Mouse (Mus musculus): ENCODE results near the gene Yap1. TPM values are rescaled to one million over a fixed set of nuclear protein-coding genes. Genes with fewer than 3 reads are reported as not detected.
A peak's percentile ranks its signal among the peaks of the same experiment; 100 is the strongest.

Gene Yap1
- polyA plus RNA-seq, 1 experiment: 22.2 TPM

DNA sequence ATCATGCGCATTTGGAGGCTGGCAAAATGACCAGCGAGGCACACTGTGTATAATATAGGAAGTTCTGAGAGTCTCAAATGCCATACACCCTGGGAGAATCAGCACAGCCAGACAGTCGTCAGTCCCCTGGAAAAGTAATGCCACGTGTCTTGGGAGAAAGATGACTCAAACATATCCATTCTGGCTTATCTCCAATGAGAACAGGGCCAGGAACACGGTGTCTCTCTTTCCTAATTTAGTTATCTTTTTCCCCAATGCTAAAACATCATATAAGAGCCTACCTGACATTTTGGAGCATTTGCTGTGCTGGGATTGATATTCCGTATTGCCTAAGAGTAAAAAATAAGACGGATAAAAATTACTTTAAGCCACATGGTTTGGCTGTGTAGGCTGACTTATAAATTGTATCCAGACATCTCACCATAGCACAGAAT is 54.2 kb downstream of the Yap1 start:
- TF ChIP-seq POLR2A (IDR thresholded peaks at IDR 0.05; ENCODE audit: borderline replicate concordance, extremely low read depth, insufficient read depth, insufficient read length, poor library complexity, severe bottlenecking) (no peak), CTCF (IDR thresholded peaks at IDR 0.05; ENCODE audit: borderline replicate concordance, extremely low read depth, insufficient read depth, insufficient read length) (no peak)

DNA sequence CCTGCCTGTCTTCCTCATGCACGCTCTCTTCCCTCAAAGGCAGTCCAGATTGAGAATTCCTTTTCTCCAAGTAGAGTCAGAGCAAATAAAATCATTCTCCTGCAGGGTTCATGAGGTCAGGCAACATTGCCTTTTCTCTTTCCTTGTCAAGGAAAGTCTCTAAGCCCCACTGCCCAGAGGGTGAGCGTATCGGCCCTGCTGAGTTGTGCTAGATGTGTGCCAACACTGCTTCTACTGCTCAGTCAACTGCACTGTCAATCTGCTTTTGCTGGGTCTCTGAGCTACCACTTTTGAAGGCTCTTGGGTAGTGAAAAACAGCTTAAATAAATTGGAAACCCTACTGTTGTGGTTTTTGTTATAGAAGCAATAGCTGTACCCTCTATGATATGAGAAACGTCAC is 56.5 kb downstream of the Yap1 start:
- no peak for TF ChIP-seq CTCF (IDR thresholded peaks at IDR 0.05; ENCODE audit: borderline replicate concordance, extremely low read depth, insufficient read depth, insufficient read length)
- no peak for TF ChIP-seq POLR2A (IDR thresholded peaks at IDR 0.05; ENCODE audit: borderline replicate concordance, extremely low read depth, insufficient read depth, insufficient read length, poor library complexity, severe bottlenecking)
- DNase-seq (ENCODE audit: low read depth): no peak

More for the DNA sequence above, 54.2 kb downstream of the Yap1 start:
- DNase-seq (ENCODE audit: low read depth): no peak

GRCm38 (mm10) chr9:7943796-7944462 is 60.5 kb downstream of the Yap1 start:
- no peak for TF ChIP-seq POLR2A (IDR thresholded peaks at IDR 0.05; ENCODE audit: borderline replicate concordance, extremely low read depth, insufficient read depth, insufficient read length, poor library complexity, severe bottlenecking)
- TF ChIP-seq CTCF (IDR thresholded peaks at IDR 0.05; ENCODE audit: borderline replicate concordance, extremely low read depth, insufficient read depth, insufficient read length): no peak
- no peak for DNase-seq (ENCODE audit: low read depth)

- TF ChIP-seq CTCF (IDR thresholded peaks at IDR 0.05; ENCODE audit: borderline replicate concordance, extremely low read depth, insufficient read depth, insufficient read length) (no peak), POLR2A (IDR thresholded peaks at IDR 0.05; ENCODE audit: borderline replicate concordance, extremely low read depth, insufficient read depth, insufficient read length, poor library complexity, severe bottlenecking) (no peak)
These were observed 61.7 kb downstream of the Yap1 start for GRCm38 (mm10) chr9:7942701-7943100.

DNA sequence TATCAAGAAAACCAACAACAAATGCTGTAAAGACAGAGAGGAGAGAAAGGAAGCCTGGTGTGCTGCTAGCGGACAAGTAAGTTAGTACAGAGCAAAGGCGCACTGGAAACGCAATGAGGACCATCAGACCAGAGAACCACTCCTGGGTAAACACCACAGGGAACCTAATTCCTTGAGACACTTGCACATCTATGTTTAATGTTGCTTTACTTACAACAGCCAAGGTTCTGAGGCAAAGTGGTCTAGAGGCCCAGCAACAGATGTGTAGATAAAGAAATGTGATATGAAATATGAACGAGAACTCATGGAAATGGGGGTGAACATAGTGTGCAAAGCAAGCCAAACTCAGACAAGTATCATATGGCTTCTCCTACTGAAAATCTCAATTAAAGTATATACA is 64.3 kb downstream of the Yap1 start:
- TF ChIP-seq CTCF (IDR thresholded peaks at IDR 0.05; ENCODE audit: borderline replicate concordance, extremely low read depth, insufficient read depth, insufficient read length) (no peak), POLR2A (IDR thresholded peaks at IDR 0.05; ENCODE audit: borderline replicate concordance, extremely low read depth, insufficient read depth, insufficient read length, poor library complexity, severe bottlenecking) (no peak)
- no peak for DNase-seq (ENCODE audit: low read depth)

More at GRCm38 (mm10) chr9:7942701-7943100, 61.7 kb downstream of the Yap1 start:
- no peak for DNase-seq (ENCODE audit: low read depth)

DNA sequence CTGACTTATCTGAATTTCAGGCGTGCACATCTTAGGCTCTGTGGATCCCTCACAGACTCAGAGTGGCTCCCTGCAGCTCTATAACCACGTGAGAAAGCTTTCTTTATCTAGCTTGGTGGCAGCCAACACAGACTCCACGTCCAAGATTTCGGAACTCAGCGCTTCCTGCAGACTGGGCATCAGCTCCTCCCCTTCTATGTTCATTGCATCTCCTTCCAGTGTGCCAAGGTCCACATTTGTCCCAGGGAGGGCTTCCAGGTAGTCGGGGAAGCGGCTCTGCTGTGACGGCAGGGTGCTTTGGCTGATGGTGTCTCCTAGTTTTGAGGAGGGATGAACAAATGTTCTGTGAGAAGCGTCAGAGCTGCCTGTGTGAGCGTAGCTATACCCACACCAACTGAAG is 70.0 kb downstream of the Yap1 start:
- DNase-seq (ENCODE audit: low read depth): no peak
- TF ChIP-seq POLR2A (IDR thresholded peaks at IDR 0.05; ENCODE audit: borderline replicate concordance, extremely low read depth, insufficient read depth, insufficient read length, poor library complexity, severe bottlenecking) (no peak), CTCF (IDR thresholded peaks at IDR 0.05; ENCODE audit: borderline replicate concordance, extremely low read depth, insufficient read depth, insufficient read length) (no peak)

GRCm38 (mm10) chr9:7929552-7929951 is 74.8 kb downstream of the Yap1 start:
- peak; percentile 54 for DNase-seq (ENCODE audit: low read depth)
- TF ChIP-seq CTCF (IDR thresholded peaks at IDR 0.05; ENCODE audit: borderline replicate concordance, extremely low read depth, insufficient read depth, insufficient read length) (no peak), POLR2A (IDR thresholded peaks at IDR 0.05; ENCODE audit: borderline replicate concordance, extremely low read depth, insufficient read depth, insufficient read length, poor library complexity, severe bottlenecking) (no peak)

DNA sequence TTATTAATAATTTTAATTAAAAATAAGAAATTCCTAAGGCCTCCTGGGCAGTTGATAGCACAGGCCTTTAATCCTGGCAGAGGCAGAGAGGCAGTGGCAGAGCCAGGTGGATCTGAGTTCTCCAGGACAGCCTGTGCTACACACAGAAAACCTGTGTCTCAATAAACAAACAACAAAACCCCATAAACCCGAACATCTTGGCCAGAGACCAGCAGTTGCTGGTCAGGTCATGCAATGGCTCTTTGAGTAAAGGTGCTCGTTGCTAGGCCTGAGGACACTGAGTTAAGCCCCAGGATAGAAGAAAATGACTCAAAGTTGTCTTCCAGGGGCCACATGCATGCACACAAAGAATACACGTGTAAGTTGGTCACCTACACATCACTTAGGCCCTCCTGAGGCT is 75.5 kb downstream of the Yap1 start:
- TF ChIP-seq CTCF (IDR thresholded peaks at IDR 0.05; ENCODE audit: borderline replicate concordance, extremely low read depth, insufficient read depth, insufficient read length) (no peak), POLR2A (IDR thresholded peaks at IDR 0.05; ENCODE audit: borderline replicate concordance, extremely low read depth, insufficient read depth, insufficient read length, poor library complexity, severe bottlenecking) (no peak)
- no peak for DNase-seq (ENCODE audit: low read depth)

DNA sequence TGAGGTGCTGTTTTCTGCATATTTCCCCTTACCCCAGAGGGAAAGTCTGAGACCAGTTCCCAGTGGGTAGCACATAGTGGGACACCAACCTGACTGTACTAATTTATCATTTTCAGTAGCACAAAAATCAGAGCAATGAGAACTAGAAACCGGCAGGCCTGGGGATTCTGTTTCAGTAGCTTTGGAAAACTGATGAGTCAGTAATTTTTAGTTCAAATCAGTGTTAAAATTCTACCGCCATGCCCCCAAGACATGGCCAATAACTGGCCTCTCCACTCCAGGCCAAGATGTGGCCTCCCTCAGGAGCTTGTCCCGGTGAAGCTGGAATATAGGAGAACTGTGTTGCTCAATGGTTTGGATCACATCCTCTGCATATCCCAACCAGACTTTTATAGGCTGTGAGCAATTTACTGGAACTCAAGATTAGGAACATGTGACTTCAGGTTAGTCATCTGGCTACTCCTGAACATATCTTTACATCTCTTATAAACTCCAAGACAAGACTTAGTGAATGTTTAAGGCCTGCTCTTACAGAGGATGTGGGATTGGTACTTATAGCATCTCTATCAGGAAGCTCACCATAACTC is 76.1 kb downstream of the Yap1 start:
- DNase-seq (ENCODE audit: low read depth): no peak
- TF ChIP-seq POLR2A (IDR thresholded peaks at IDR 0.05; ENCODE audit: borderline replicate concordance, extremely low read depth, insufficient read depth, insufficient read length, poor library complexity, severe bottlenecking) (no peak), CTCF (IDR thresholded peaks at IDR 0.05; ENCODE audit: borderline replicate concordance, extremely low read depth, insufficient read depth, insufficient read length) (no peak)

DNA sequence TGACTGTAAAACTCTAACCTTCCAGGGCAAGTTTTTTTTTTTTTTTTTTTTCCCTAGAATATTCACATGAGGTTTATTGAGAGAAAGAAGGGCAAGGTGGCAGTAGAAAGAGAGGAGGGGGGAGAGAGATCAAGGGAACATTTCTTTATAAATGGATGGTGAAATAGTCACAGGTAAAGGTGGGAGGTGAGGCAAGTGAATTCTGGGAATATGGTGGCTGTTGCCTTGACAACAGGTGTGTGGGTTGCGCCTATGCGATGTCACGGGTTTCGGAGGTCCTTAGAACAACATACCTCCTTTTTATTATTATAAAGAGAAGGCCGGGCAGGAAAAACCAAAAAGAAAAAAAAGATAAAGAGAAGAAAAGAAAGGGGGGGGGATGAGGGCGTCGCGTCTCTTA is 89.5 kb downstream of the Yap1 start:
- DNase-seq (ENCODE audit: low read depth): no peak
- TF ChIP-seq CTCF (IDR thresholded peaks at IDR 0.05; ENCODE audit: borderline replicate concordance, extremely low read depth, insufficient read depth, insufficient read length) (no peak), POLR2A (IDR thresholded peaks at IDR 0.05; ENCODE audit: borderline replicate concordance, extremely low read depth, insufficient read depth, insufficient read length, poor library complexity, severe bottlenecking) (no peak)

GRCm38 (mm10) chr9:7914487-7914886 is 89.9 kb downstream of the Yap1 start:
- TF ChIP-seq CTCF (IDR thresholded peaks at IDR 0.05; ENCODE audit: borderline replicate concordance, extremely low read depth, insufficient read depth, insufficient read length): peak; percentile 13; the same call in 1 of the 2 replicates
- TF ChIP-seq POLR2A (IDR thresholded peaks at IDR 0.05; ENCODE audit: borderline replicate concordance, extremely low read depth, insufficient read depth, insufficient read length, poor library complexity, severe bottlenecking): no peak; the same call in 1 of the 2 replicates
- peak; percentile 94 for DNase-seq (ENCODE audit: low read depth)

- peak; percentile 20 for DNase-seq (ENCODE audit: low read depth)
- no peak for TF ChIP-seq CTCF (IDR thresholded peaks at IDR 0.05; ENCODE audit: borderline replicate concordance, extremely low read depth, insufficient read depth, insufficient read length)
- no peak for TF ChIP-seq POLR2A (IDR thresholded peaks at IDR 0.05; ENCODE audit: borderline replicate concordance, extremely low read depth, insufficient read depth, insufficient read length, poor library complexity, severe bottlenecking)
These were observed 90.4 kb downstream of the Yap1 start for GRCm38 (mm10) chr9:7913953-7914352.

All from brain, embryonic 14.5 days (tissue).